Mouse (Mus musculus): ENCODE data around the gene Sirt3. TPM values are rescaled to one million over a fixed set of nuclear protein-coding genes. Genes with fewer than 3 reads are reported as not detected.
A peak's percentile ranks its signal among the peaks of the same experiment; 100 is the strongest.

The Sirt3 gene
- polyA plus RNA-seq, 1 experiment: 20.4 TPM

DNA sequence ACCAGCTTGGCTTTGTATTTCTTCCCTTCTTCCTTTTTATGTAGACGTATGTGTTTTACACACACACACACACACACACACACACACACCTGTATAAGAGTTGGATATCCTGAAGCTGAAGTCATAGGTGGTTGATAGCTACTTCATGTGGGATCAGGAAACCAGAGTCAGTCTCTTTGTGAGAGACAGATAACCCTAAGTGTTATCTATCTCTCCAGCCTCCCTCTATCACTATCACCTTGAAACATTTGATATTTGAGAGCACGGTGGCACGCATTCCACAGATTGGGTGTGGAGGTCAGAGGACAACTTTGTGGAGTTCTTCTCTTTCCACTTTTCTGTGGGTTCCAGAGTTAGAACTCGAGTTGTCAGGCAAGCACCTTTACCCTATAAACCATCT, 37.8 kb upstream of the Sirt3 start:
- 22% methylated on average over 4 of the region's 4 CpGs for WGBS
- Histone ChIP-seq H3K4me3 (ENCODE audit: low read depth, low read length) (no peak overlapping the region), H3K4me1 (ENCODE audit: control insufficient read depth, insufficient read depth, insufficient read length, low read length) (peaks cover 30% of the 10 kb centered on the region), H3K27ac (ENCODE audit: insufficient read depth, low read depth, low read length) (peak overlapping the region; percentile 87), H3K27me3 (ENCODE audit: control insufficient read depth, insufficient read depth, low read length) (no peaks in the 10 kb centered on the region), H3K36me3 (ENCODE audit: control insufficient read depth, insufficient read depth, low read length) (peaks cover 22% of the 10 kb centered on the region)
- TF ChIP-seq CTCF (IDR thresholded peaks at IDR 0.05; ENCODE audit: extremely low read depth, insufficient read length, insufficient replicate concordance, low read depth, low read length): no peak
- TF ChIP-seq POLR2A (IDR thresholded peaks at IDR 0.05; ENCODE audit: low read depth, low read length): no peak

DNA sequence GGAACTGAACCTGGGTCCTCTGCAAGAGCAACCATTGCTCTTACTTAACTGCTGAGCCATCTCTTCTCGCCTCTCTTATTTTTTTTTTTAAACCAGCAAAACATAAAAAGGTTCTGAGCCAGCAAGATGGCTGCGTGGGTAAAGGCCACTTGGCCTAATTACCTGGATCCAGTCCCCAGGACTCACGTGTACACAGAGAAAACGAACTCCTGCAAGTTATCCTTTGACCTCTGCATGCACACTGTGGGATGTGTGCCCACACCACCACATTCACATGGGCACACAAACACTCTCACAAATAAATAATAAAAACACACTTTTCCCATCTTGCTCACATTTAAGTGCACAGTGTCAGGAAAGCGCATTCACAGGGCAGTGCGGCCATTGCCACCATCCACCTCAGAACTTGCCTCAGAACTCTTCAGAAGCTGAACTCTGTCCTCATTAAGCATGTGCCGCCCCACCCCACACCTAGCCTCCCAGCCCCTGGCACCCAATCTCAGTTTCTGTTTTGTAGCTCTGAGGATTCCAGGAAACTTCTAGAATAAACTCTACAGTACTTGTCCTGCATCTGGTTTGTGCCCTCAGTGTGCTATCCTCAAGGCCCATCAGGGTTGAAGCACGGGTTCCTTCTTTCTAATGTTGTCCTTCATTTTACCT, 32.1 kb upstream of the Sirt3 start:
- peak overlapping the region; percentile 96 for H3K27ac ChIP-seq (ENCODE audit: insufficient read depth, low read depth, low read length)
- WGBS: 34% methylated on average over 8 of the region's 8 CpGs

DNA sequence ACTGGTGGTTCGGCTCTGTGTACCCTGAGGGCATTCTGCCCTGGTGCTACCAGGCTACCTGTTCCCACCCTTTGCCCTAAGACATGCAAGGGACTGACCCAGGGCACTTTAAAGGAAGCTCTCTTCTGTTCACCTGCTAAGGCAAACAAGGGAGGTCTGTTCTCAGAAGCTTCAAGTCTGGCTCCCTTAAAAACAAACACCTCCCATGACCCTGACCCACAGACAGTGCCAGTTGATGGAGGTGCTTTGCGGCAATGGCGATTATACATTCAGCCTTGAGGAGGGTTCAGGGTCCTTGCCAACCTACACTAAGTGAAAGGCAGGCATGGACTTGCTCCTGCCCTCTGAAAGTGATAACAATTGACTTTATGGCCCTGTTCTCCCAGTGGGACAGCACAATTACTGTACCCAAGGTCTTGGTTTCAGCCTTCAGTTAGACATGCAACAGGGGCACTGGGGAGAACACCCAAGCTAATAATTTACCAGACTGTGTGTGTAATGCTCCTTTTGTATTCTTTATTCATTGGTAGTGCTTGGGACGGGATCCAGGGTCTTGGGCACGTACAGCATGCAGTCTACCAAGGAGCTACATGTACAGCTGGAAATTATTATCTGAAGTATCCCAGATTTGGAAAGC, 30.9 kb upstream of the Sirt3 start:
- no peaks in the 10 kb centered on the region for H3K27me3 ChIP-seq (ENCODE audit: control insufficient read depth, insufficient read depth, low read length)
- no peak overlapping the region for H3K4me3 ChIP-seq (ENCODE audit: low read depth, low read length)
- H3K27ac ChIP-seq (ENCODE audit: insufficient read depth, low read depth, low read length): peak overlapping the region; percentile 96
- TF ChIP-seq POLR2A (IDR thresholded peaks at IDR 0.05; ENCODE audit: low read depth, low read length) (0 out of 2 replicates have a peak, but pooled peaks have one; percentile 16), CTCF (IDR thresholded peaks at IDR 0.05; ENCODE audit: extremely low read depth, insufficient read length, insufficient replicate concordance, low read depth, low read length) (no peak)
- H3K4me1 ChIP-seq (ENCODE audit: control insufficient read depth, insufficient read depth, insufficient read length, low read length): peaks cover 26% of the 10 kb centered on the region
- WGBS: 28% methylated on average over 5 of the region's 5 CpGs
- H3K36me3 ChIP-seq (ENCODE audit: control insufficient read depth, insufficient read depth, low read length): no peaks in the 10 kb centered on the region

More for the DNA sequence above, 32.1 kb upstream of the Sirt3 start:
- H3K27me3 ChIP-seq (ENCODE audit: control insufficient read depth, insufficient read depth, low read length): no peaks in the 10 kb centered on the region
- H3K4me1 ChIP-seq (ENCODE audit: control insufficient read depth, insufficient read depth, insufficient read length, low read length): peaks cover 32% of the 10 kb centered on the region; the same call in 1 of the 2 replicates
- no peak overlapping the region for H3K4me3 ChIP-seq (ENCODE audit: low read depth, low read length)
- TF ChIP-seq CTCF (IDR thresholded peaks at IDR 0.05; ENCODE audit: extremely low read depth, insufficient read length, insufficient replicate concordance, low read depth, low read length) (no peak), POLR2A (IDR thresholded peaks at IDR 0.05; ENCODE audit: low read depth, low read length) (no peak)
- no peaks in the 10 kb centered on the region for H3K36me3 ChIP-seq (ENCODE audit: control insufficient read depth, insufficient read depth, low read length)

DNA sequence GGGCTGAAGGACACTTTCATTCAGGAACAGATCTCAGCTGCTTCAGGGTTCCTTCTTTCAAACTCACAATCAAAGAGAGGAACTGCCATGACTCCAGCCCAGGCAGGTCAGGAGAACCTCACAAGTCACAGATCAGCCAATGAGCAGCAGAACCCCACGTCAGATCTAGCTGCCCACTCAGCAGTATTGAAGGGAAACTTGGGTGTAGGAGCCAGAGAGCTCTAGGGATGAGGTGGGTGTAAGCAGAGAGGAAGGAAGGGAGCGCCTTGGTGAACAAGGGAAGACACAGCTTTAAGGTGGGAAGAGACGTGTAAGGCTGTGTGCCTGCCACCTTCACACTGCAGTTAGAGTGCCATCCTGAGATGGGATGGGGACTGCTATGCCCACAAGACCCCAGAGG, 30.2 kb upstream of the Sirt3 start:
- Histone ChIP-seq H3K36me3 (ENCODE audit: control insufficient read depth, insufficient read depth, low read length) (no peaks in the 10 kb centered on the region), H3K27me3 (ENCODE audit: control insufficient read depth, insufficient read depth, low read length) (no peaks in the 10 kb centered on the region), H3K4me3 (ENCODE audit: low read depth, low read length) (no peak overlapping the region), H3K4me1 (ENCODE audit: control insufficient read depth, insufficient read depth, insufficient read length, low read length) (peaks cover 26% of the 10 kb centered on the region), H3K27ac (ENCODE audit: insufficient read depth, low read depth, low read length) (peak overlapping the region; percentile 96)
- TF ChIP-seq POLR2A (IDR thresholded peaks at IDR 0.05; ENCODE audit: low read depth, low read length) (no peak), CTCF (IDR thresholded peaks at IDR 0.05; ENCODE audit: extremely low read depth, insufficient read length, insufficient replicate concordance, low read depth, low read length) (no peak)
- WGBS: 20% methylated on average over 3 of the region's 3 CpGs

DNA sequence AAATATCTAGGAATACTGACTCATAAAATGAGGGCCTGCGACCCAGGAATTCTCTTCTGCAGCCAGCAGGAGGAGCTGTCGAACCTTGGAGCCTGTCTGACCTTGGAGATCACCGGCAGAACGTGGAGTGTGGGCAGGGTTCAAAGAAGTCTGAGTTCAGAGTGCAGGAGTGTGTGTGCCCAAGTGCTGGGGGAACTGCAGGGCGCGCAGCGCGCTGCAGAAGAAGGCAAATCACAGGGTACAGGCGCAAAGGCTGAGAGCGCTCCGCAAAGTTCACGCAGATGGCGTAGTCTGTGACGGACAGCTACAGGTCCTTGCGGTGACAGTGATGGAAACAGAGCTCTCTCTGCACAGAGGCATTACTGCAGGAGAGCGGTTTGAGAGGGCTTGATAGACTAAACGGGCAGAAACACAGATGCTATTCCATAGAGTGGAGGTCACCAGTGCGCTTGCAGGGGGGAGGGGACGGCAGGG, 26.6 kb upstream of the Sirt3 start:
- peak overlapping the region; percentile 34 for H3K4me3 ChIP-seq (ENCODE audit: low read depth, low read length)
- peaks cover 5% of the 10 kb centered on the region for H3K4me1 ChIP-seq (ENCODE audit: control insufficient read depth, insufficient read depth, insufficient read length, low read length)
- H3K36me3 ChIP-seq (ENCODE audit: control insufficient read depth, insufficient read depth, low read length): no peaks in the 10 kb centered on the region
- H3K27ac ChIP-seq (ENCODE audit: insufficient read depth, low read depth, low read length): no peak overlapping the region
- TF ChIP-seq POLR2A (IDR thresholded peaks at IDR 0.05; ENCODE audit: low read depth, low read length) (no peak), CTCF (IDR thresholded peaks at IDR 0.05; ENCODE audit: extremely low read depth, insufficient read length, insufficient replicate concordance, low read depth, low read length) (peak; percentile 96)
- WGBS: under 1% methylated on average over 19 of the region's 19 CpGs
- H3K27me3 ChIP-seq (ENCODE audit: control insufficient read depth, insufficient read depth, low read length): no peaks in the 10 kb centered on the region

DNA sequence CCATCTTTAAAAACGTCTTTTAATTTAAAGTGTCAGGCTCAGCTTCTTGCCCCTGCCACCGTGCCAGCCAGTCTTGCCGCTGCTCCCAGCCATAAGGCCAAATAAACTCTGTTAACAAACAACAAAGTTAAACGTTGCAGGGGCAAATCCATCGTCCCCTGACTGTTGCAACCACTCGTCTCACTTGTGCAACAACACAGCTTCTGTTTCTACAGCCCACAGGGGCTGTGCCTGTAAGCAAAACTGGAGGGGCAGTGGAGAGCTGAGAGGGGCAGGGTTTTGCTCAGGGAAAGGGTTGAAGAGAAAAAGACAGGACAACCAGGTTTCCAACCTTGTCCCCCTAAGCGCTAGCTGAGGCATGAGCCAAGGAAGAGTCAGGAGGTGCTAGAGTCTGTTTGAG, 26.1 kb upstream of the Sirt3 start:
- TF ChIP-seq CTCF (IDR thresholded peaks at IDR 0.05; ENCODE audit: extremely low read depth, insufficient read length, insufficient replicate concordance, low read depth, low read length): no peak
- no peak for TF ChIP-seq POLR2A (IDR thresholded peaks at IDR 0.05; ENCODE audit: low read depth, low read length)
- peaks cover 5% of the 10 kb centered on the region for H3K4me1 ChIP-seq (ENCODE audit: control insufficient read depth, insufficient read depth, insufficient read length, low read length)
- H3K36me3 ChIP-seq (ENCODE audit: control insufficient read depth, insufficient read depth, low read length): no peaks in the 10 kb centered on the region
- no peaks in the 10 kb centered on the region for H3K27me3 ChIP-seq (ENCODE audit: control insufficient read depth, insufficient read depth, low read length)
- 49% methylated on average over 7 of the region's 7 CpGs for WGBS
- H3K27ac ChIP-seq (ENCODE audit: insufficient read depth, low read depth, low read length): no peak overlapping the region
- H3K4me3 ChIP-seq (ENCODE audit: low read depth, low read length): no peak overlapping the region

DNA sequence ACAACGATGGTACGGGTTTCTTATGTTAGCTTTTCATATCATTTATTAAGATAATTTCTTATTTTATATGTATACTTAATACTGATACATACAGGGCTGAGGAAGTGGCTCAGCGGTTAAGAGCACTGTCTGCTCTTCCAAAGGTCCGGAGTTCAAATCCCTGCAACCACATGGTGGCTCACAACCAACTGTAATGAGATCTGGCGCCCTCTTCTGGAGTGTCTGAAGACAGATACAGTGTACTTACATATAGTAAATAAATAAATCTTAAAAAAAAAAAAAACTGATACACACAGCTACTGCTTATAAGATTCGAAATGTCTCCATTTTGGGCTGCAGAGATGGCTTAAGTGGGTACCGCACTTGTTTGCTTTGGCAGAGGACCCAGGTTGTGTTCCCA, 25.6 kb upstream of the Sirt3 start:
- no peak for TF ChIP-seq POLR2A (IDR thresholded peaks at IDR 0.05; ENCODE audit: low read depth, low read length)
- TF ChIP-seq CTCF (IDR thresholded peaks at IDR 0.05; ENCODE audit: extremely low read depth, insufficient read length, insufficient replicate concordance, low read depth, low read length): no peak
- H3K36me3 ChIP-seq (ENCODE audit: control insufficient read depth, insufficient read depth, low read length): no peaks in the 10 kb centered on the region
- WGBS: 86% methylated on average over 7 of the region's 7 CpGs
- H3K4me1 ChIP-seq (ENCODE audit: control insufficient read depth, insufficient read depth, insufficient read length, low read length): peaks cover 5% of the 10 kb centered on the region
- H3K4me3 ChIP-seq (ENCODE audit: low read depth, low read length): no peak overlapping the region
- H3K27me3 ChIP-seq (ENCODE audit: control insufficient read depth, insufficient read depth, low read length): no peaks in the 10 kb centered on the region
- no peak overlapping the region for H3K27ac ChIP-seq (ENCODE audit: insufficient read depth, low read depth, low read length)

Measured in small intestine, adult 2 months (tissue).